Mouse (Mus musculus) liver, embryonic 14.5 days (tissue): ENCODE measurements around the gene Lrig1.

Experiments
- CTCF ChIP-seq: IDR thresholded peaks from 2 replicates; pipeline ENCODE4 v1.5.1; 2016; ENCODE audit warnings: antibody characterized with exemption, low read depth, control low read depth
- EP300 ChIP-seq: IDR thresholded peaks from 2 replicates; pipeline ENCODE4 v1.6.1; 2016; ENCODE audit warnings: antibody characterized with exemption, low read depth

DNA sequence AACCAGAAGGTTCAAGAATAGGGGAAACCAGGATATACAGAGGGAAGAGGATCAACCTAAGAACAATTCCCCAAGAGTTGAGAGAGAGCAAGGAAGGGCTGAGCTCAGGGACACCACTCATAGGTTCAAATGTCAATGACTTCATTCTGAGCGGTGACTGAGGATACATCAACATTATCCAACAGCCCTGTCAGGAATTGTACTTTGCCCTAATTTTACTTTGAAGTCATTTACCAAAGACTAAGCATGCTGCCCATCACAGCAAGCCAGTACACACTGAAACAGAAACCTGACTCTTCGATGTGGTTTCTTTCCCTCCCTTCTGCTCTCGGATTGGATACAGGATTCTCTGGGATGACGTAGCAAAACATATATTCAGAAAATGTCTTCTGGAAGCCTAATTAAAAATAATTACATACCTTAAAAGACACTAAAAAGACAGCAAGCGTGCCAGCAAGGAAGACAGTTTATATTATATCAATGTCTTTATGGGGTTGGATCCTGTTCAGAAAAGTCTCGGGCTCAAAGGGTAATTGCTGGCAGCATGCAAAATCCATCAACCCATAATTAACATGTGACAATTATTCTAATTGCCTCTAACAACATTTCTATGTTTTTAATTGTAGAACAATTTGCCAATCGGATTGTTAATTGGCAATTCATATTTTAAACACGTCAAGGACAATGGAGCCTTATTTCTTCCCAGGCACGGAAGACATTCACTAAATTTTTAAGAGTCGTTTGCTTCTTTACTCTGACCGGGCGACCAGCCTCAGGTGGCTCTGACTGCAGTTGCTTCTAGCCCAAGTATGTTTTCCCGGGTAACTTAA is 15.1 kb upstream of the Lrig1 start:
- TF ChIP-seq CTCF (no peak), EP300 (no peak)
